Mouse (Mus musculus): ENCODE data around the gene Ddr2.

GRCm38 (mm10) chr1:170065931-170066330 lies 44.6 kb downstream of the Ddr2 start:
- TF ChIP-seq EP300 (IDR thresholded peaks at IDR 0.05; ENCODE audit: low read depth) = no peak
- no peak for TF ChIP-seq CTCF (IDR thresholded peaks at IDR 0.05; ENCODE audit: low read depth)
